Mouse (Mus musculus): ENCODE results near the gene Cox6b2.

DNA sequence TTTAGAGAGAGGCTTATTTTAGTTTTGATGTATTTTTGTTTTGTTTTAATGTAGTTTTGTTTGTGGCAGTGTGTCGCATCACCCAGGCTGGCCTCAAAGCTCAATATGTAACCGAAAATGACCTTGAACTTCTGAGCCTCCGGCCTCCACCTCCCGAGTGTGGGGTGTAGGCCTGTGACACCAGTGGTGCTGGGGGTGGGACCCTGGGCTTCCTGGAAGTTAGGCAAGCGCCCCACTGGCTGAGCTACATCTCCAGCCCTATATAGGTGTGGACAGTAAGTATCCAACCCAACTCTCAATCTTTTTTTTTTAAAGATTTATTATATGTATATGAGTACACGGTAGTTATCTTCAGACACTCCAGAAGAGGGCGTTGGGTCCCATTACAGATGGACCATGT is 49.7 kb downstream of the Cox6b2 start:
- no peak for TF ChIP-seq CTCF (conservative IDR thresholded peaks at IDR 0.05; ENCODE audit: insufficient read depth, insufficient read length, low read depth, low read length)
- no peak for TF ChIP-seq POLR2A (IDR thresholded peaks at IDR 0.05; ENCODE audit: low read depth, low read length)
